Mouse (Mus musculus) ovary, adult 18-20 months (tissue): ENCODE measurements at regions not wholly inside any gene's neighbourhood (a gene's known extent, or its start where the extent isn't known, plus 50 kb on each side); places are given as distances from the start of the nearest gene placed in this dataset.

Experiments
- DNase-seq: peaks from one replicate; pipeline ENCODE4 v3.0.0; 2022; ENCODE audit warnings: low spot score, mixed read lengths

- DNase-seq = no peak
Observed at GRCm38 (mm10) chr10:111881339-111882211, 90.9 kb upstream of the Krr1 start.

- DNase-seq = no peak
Observed at GRCm38 (mm10) chr10:111882521-111882920, 89.9 kb upstream of the Krr1 start.

GRCm38 (mm10) chr10:111884701-111885100 lies 87.8 kb upstream of the Krr1 start:
- DNase-seq = no peak

- DNase-seq = no peak
Observed at GRCm38 (mm10) chr10:111889111-111889510, 83.4 kb upstream of the Krr1 start.

GRCm38 (mm10) chr10:111893489-111893888 lies 79.0 kb upstream of the Krr1 start:
- DNase-seq = no peak

GRCm38 (mm10) chr10:111893941-111894340 lies 78.5 kb upstream of the Krr1 start:
- peak; percentile 50 for DNase-seq

- DNase-seq = no peak
Observed at GRCm38 (mm10) chr10:111897361-111897760, 75.1 kb upstream of the Krr1 start.

- no peak for DNase-seq
Observed at GRCm38 (mm10) chr10:111900723-111901716, 71.4 kb upstream of the Krr1 start.

GRCm38 (mm10) chr10:111903956-111904355 lies 68.5 kb upstream of the Krr1 start:
- no peak for DNase-seq

- DNase-seq = no peak
Observed at GRCm38 (mm10) chr10:111907836-111908235, 64.6 kb upstream of the Krr1 start.

- no peak for DNase-seq
Observed at GRCm38 (mm10) chr10:111912561-111912960, 59.9 kb upstream of the Krr1 start.

GRCm38 (mm10) chr10:111913066-111913785 lies 59.2 kb upstream of the Krr1 start:
- no peak for DNase-seq

GRCm38 (mm10) chr10:111914231-111914630 lies 58.2 kb upstream of the Krr1 start:
- no peak for DNase-seq

GRCm38 (mm10) chr10:111918071-111918507 lies 54.4 kb upstream of the Krr1 start:
- DNase-seq = no peak

- no peak for DNase-seq
Observed at GRCm38 (mm10) chr10:111919475-111919874, 53.0 kb upstream of the Krr1 start.

GRCm38 (mm10) chr10:111921492-111921891 lies 51.0 kb upstream of the Krr1 start:
- no peak for DNase-seq
